Mouse (Mus musculus): ENCODE results near the gene Degs2.

DNA sequence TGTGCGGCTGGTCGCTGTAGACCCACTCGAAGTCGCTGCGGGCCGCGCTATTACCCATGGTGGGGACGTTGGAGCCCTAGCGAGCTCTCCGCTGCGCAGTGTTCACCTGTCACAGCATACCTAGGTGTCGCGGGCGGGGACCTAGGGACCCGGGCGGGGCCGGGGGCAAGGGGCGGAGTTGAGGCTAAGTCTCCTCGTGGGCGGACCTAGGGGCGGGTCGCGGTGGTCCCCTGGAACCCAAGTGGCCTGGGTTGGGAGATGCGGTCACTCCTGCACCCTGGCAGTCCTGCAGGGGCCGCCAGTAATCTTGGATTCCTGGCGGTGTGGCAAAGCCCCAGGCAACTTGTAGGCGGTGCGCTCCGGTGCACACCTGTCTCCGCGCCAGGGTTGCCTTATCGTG, at the start of gene Degs2:
- TF ChIP-seq REST (IDR thresholded peaks at IDR 0.05; ENCODE audit: insufficient read depth, insufficient read length), result no peak
- no peak for TF ChIP-seq USF1 (IDR thresholded peaks at IDR 0.05; ENCODE audit: low read depth)
- no peak for TF ChIP-seq POLR2A (IDR thresholded peaks at IDR 0.05; ENCODE audit: insufficient read length, low read depth)
- no peak for TF ChIP-seq CEBPB (IDR thresholded peaks at IDR 0.05; ENCODE audit: insufficient read depth, poor library complexity, severe bottlenecking)
- TF ChIP-seq E2F4 (IDR thresholded peaks at IDR 0.05; ENCODE audit: insufficient read depth), result no peak
- TF ChIP-seq POLR2AphosphoS2 (IDR thresholded peaks at IDR 0.05; ENCODE audit: insufficient read length, low read depth), result no peak
- TF ChIP-seq MYOG (IDR thresholded peaks at IDR 0.05; ENCODE audit: control insufficient read depth in 1 of 3, insufficient read depth in 1 of 3, insufficient read length in 2 of 3, low read depth in 2 of 3), result no peak
- no peak for TF ChIP-seq MAX (IDR thresholded peaks at IDR 0.05; ENCODE audit: low read depth)
- no peak for TF ChIP-seq MYOD1 (IDR thresholded peaks at IDR 0.05; ENCODE audit: control insufficient read depth in 1 of 3, insufficient read length in 2 of 3, low read depth in 2 of 3)
- no peak for TF ChIP-seq SRF (IDR thresholded peaks at IDR 0.05; ENCODE audit: control insufficient read depth, insufficient read length, low read depth)

All from myocyte (in vitro differentiated cells).